Mouse (Mus musculus): ENCODE results near the gene Vps33a. TPM values are rescaled to one million over a fixed set of nuclear protein-coding genes. Genes with fewer than 3 reads are reported as not detected.

The Vps33a gene
- 10 to 100 TPM; 38.7 to 50.8 TPM for polyA plus RNA-seq (2017; shearing (Covaris generic))

DNA sequence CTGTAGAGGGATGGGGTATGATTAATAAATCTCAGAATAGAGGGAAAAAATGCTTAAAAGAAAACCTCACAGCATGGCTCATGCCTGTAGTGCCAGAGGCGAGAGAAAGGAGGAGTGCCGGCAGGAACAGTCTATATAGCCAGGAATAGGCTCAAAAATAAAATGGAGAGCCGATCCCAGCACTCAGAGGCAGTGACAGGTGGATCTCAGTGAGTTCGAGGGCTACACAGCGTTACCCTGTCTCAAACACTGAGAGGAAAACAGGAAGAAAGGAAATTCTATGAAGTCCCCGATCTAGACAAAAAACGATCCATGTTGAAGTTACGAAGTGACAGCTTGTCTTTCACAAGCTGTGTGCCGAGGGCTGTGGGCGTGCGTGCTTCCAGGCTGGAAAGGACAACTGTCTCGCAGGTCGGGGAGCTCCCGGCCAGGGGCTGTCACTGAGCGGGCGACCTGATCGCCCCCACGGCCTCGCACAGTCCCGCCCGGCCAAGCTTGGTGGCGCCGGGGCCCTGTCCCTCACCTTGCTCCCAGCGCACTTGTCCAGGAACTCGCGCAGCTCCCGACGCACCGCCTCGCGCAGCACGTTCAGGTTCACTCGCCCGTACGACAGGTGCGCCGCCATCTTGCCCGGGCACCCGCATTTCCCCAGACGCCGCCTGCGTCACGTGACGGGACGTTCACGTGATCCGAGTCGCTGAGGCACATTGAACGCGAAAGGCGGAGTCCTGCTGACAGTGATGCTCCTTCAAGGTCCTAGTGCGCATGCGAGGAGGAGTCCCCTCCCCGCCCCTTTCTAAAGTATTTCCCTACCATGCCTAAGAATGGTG lies at the start of gene Vps33a:
Gene Vps33a, minus strand, starts transcription at position 682 of the 830 bp plus-strand sequence.

GRCm38 (mm10) chr5:123525281-123525680 lies 47.6 kb downstream of the Vps33a start, which contains the start of gene Gm49027:
TSS of gene Gm49027 (minus strand) at chr5:123525488.

DNA sequence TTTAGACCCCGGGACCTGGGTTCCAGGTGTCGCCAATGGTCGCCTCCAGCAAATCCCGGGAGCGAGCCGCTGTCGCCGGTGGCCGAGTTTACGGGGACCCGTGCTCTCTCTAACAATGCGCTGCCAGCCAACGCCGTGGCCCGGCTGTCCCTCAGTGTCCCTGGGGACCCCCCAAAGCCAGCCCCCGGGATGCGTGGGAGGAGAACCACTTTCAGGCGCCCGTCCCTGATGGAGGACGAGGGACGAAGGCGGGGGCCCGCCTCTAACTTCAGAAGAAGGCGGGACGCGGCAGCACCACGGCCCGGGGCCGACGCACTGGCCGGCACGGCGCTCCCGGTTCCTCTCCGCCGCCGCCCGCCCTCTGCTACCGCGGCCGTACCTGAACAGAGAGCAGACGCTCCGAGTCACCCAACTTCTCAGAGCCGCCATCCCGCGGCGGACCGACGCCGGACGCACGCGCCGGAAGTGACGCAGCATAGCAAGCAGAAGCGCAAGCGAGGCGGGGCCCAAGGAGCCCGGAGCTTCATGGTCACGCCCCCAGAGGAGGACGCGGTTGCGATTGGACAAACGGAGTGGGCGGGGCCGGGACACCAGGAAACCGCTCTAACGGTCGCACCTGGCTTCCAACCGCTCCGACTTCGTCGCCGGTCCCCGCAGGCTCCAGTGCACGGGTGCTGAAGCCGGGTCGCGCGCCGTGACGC lies 49.0 kb downstream of the Vps33a start, which contains the start of gene Diablo:
Gene Diablo, minus strand, starts transcription at position 485 of the 701 bp plus-strand sequence.

GRCm38 (mm10) chr5:123510160-123510559 lies 62.7 kb downstream of the Vps33a start, which contains the start of gene B3gnt4:
TSS of gene B3gnt4 (plus strand) at chr5:123510460.

GRCm38 (mm10) chr5:123489112-123489785 lies 83.6 kb downstream of the Vps33a start, which contains the start of the genes Lrrc43 and Il31:
TSS of gene Lrrc43 (plus strand) at chr5:123489305.
TSS of gene Il31 (minus strand) at chr5:123489489.

Other genes with a start within 250 kb of the Vps33a start
- gene Bcl7a, start 229.2 kb downstream of the Vps33a start, polyA plus RNA-seq (2017; shearing (Covaris generic)), result 1 to 10 TPM; 3.0 to 6.7 TPM
- gene Mlxip, start 178.2 kb downstream of the Vps33a start, polyA plus RNA-seq (2017; shearing (Covaris generic)), result 10 to 100 TPM; 45.0 to 61.5 TPM
- not detected for gene Lrrc43, start 83.7 kb downstream of the Vps33a start, polyA plus RNA-seq (2017; shearing (Covaris generic))
- under 1 TPM in 1 of 2 experiments, not detected in 1; 0.47 TPM for gene Il31, start 83.5 kb downstream of the Vps33a start, polyA plus RNA-seq (2017; shearing (Covaris generic))
- under 1 TPM; 0.33 to 0.48 TPM for gene B3gnt4, start 62.6 kb downstream of the Vps33a start, polyA plus RNA-seq (2017; shearing (Covaris generic))
- 10 to 100 TPM; 96.3 to 97.7 TPM for gene Diablo, start 48.9 kb downstream of the Vps33a start, polyA plus RNA-seq (2017; shearing (Covaris generic))
- under 1 TPM in 1 of 2 experiments, not detected in 1; 0.82 TPM for gene Gm49027, start 47.5 kb downstream of the Vps33a start, polyA plus RNA-seq (2017; shearing (Covaris generic))
- 10 to 100 TPM; 70.5 to 77.7 TPM for gene Clip1, start 111.6 kb upstream of the Vps33a start, polyA plus RNA-seq (2017; shearing (Covaris generic))
- gene Zcchc8, start 148.1 kb upstream of the Vps33a start, polyA plus RNA-seq (2017; shearing (Covaris generic)), result 10 to 100 TPM; 79.8 to 90.8 TPM
- 100 to 1,000 TPM; 145 to 165 TPM for gene Rsrc2, start 176.4 kb upstream of the Vps33a start, polyA plus RNA-seq (2017; shearing (Covaris generic))
- gene Kntc1, start 176.7 kb upstream of the Vps33a start, polyA plus RNA-seq (2017; shearing (Covaris generic)), result 1 to 10 TPM; 2.6 to 6.2 TPM

Data from activated CD4-positive, CD25-positive, alpha-beta regulatory T cell (primary cell).